Mouse (Mus musculus) adrenal gland, postnatal 4 days (tissue): ENCODE measurements at regions not wholly inside any gene's neighbourhood (a gene's known extent, or its start where the extent isn't known, plus 50 kb on each side); places are given as distances from the start of the nearest gene placed in this dataset.

Source experiments
- DNase-seq, 2 experiments: peaks; one replicate each; pipeline ENCODE4 v3.0.0; 2021 to 2022; ENCODE audit warnings: low spot score in 2 of 2, mixed read lengths in 2 of 2

- DNase-seq, result no peak
Measured at GRCm38 (mm10) chr14:102663240-102663639, 319.2 kb downstream of the Kctd12 start.

GRCm38 (mm10) chr14:102660351-102660750, 322.1 kb downstream of the Kctd12 start:
- DNase-seq, result no peak

GRCm38 (mm10) chr14:102656235-102656634, 326.2 kb downstream of the Kctd12 start:
- no peak for DNase-seq

GRCm38 (mm10) chr14:102629601-102630000, 352.8 kb downstream of the Kctd12 start:
- no peak for DNase-seq

GRCm38 (mm10) chr14:102621546-102621945, 360.9 kb downstream of the Kctd12 start:
- DNase-seq, result no peak

GRCm38 (mm10) chr14:102619056-102619455, 363.4 kb downstream of the Kctd12 start:
- DNase-seq, result no peak

GRCm38 (mm10) chr14:102615588-102616309, 366.7 kb downstream of the Kctd12 start:
- no peak for DNase-seq

GRCm38 (mm10) chr14:102606055-102606454, 376.4 kb downstream of the Kctd12 start:
- DNase-seq, result no peak

- DNase-seq, result no peak
Measured at GRCm38 (mm10) chr14:102594850-102595249, 387.6 kb downstream of the Kctd12 start.

- DNase-seq, result no peak
Measured at GRCm38 (mm10) chr14:102553781-102554180, 428.7 kb downstream of the Kctd12 start.

- DNase-seq, result no peak
Measured at GRCm38 (mm10) chr14:102552598-102552997, 429.8 kb downstream of the Kctd12 start.

GRCm38 (mm10) chr14:102524894-102525577, 457.4 kb downstream of the Kctd12 start:
- DNase-seq, result no peak

GRCm38 (mm10) chr14:102516765-102517164, 465.7 kb downstream of the Kctd12 start:
- no peak for DNase-seq

- DNase-seq, result no peak
Measured at GRCm38 (mm10) chr14:102514527-102514926, 467.9 kb downstream of the Kctd12 start.

GRCm38 (mm10) chr14:102512651-102513050, 469.8 kb downstream of the Kctd12 start:
- no peak for DNase-seq

GRCm38 (mm10) chr14:102511691-102512383, 470.6 kb downstream of the Kctd12 start:
- no peak for DNase-seq

GRCm38 (mm10) chr14:102510387-102510786, 472.1 kb downstream of the Kctd12 start:
- peak; percentile 22 to 28 for DNase-seq

GRCm38 (mm10) chr14:102505696-102506321, 476.6 kb downstream of the Kctd12 start:
- no peak for DNase-seq

- no peak for DNase-seq
Measured at GRCm38 (mm10) chr14:102497179-102497578, 485.3 kb downstream of the Kctd12 start.

- DNase-seq, result no peak
Measured at GRCm38 (mm10) chr14:102492376-102492775, 490.1 kb downstream of the Kctd12 start.

GRCm38 (mm10) chr14:102491205-102491604, 491.2 kb downstream of the Kctd12 start:
- no peak for DNase-seq

- no peak for DNase-seq
Measured at GRCm38 (mm10) chr14:102477162-102477561, 505.3 kb downstream of the Kctd12 start.
